Mouse (Mus musculus): ENCODE results near the gene Ntf5.
"Not testable (repeated sequence)": the region's sequence is repeated elsewhere in the genome, so short reads cannot be mapped to it uniquely, and the experiment has no call there.

The Ntf5 gene

GRCm38 (mm10) chr7:45461781-45462180 is 48.3 kb downstream of the Ntf5 start:
- DNase-seq (ENCODE audit: low spot score) = no peak

- no peak for DNase-seq (ENCODE audit: low spot score)
Observed at GRCm38 (mm10) chr7:45462325-45462724, 48.8 kb downstream of the Ntf5 start.

- not testable (repeated sequence) for DNase-seq (ENCODE audit: low spot score)
Observed at GRCm38 (mm10) chr7:45462868-45463267, 49.4 kb downstream of the Ntf5 start.

- DNase-seq (ENCODE audit: low spot score) = no peak
Observed at GRCm38 (mm10) chr7:45463987-45464778, 50.7 kb downstream of the Ntf5 start.

- no peak for DNase-seq (ENCODE audit: low spot score)
Observed at GRCm38 (mm10) chr7:45465112-45465511, 51.6 kb downstream of the Ntf5 start.

GRCm38 (mm10) chr7:45465549-45465948 is 52.1 kb downstream of the Ntf5 start:
- DNase-seq (ENCODE audit: low spot score) = peak; percentile 54

- peak; percentile 96 for DNase-seq (ENCODE audit: low spot score)
Observed at GRCm38 (mm10) chr7:45466283-45467089, 53.0 kb downstream of the Ntf5 start, which contains the start of gene Bax. Gene Bax, minus strand, starts transcription at chr7:45466898.
